Mouse (Mus musculus) G1E (cell line): Measurements from ENCODE around the gene Unc119. TPM values are rescaled to one million over a fixed set of nuclear protein-coding genes. Genes with fewer than 3 reads are reported as not detected.

Experiments
- ATAC-seq: 2 replicates; pipeline ENCODE4 v1.8.0; 2016; ENCODE audit warnings: mild to moderate bottlenecking; ENCODE audit not compliant: insufficient number of reproducible peaks, poor library complexity, low FRiP score, severe bottlenecking; ENCODE audit errors: extremely low read depth
- DNase-seq: peaks from one replicate; pipeline ENCODE4 v3.0.0; 2012; ENCODE audit warnings: low spot score
- H3K27me3 ChIP-seq: 2 replicates; pipeline ENCODE4 v1.6.1; 2012; ENCODE audit warnings: mild to moderate bottlenecking, low read length, inconsistent platforms; ENCODE audit not compliant: insufficient read depth
- H3K36me3 ChIP-seq: replicated peaks from 2 replicates; pipeline ENCODE3; 2012; ENCODE audit warnings: mild to moderate bottlenecking, inconsistent platforms
- H3K4me1 ChIP-seq: 2 replicates; pipeline ENCODE4 v1.6.1; 2012; ENCODE audit warnings: low read depth, low read length, inconsistent platforms, mixed read lengths; ENCODE audit not compliant: insufficient read depth
- H3K4me3 ChIP-seq: 2 replicates; pipeline ENCODE4 v1.5.1; 2012; ENCODE audit warnings: low read depth, mild to moderate bottlenecking, inconsistent platforms, low read length, moderate library complexity, mixed read lengths
- H3K9me3 ChIP-seq: replicated peaks from 2 replicates; pipeline ENCODE4 v1.6.1; 2012; ENCODE audit warnings: inconsistent platforms
- CTCF ChIP-seq: IDR thresholded peaks from 2 replicates; pipeline ENCODE4 v1.5.1; 2012; ENCODE audit warnings: low read depth, low read length, inconsistent platforms, mixed read lengths
- GATA1 ChIP-seq: IDR thresholded peaks from 2 replicates; pipeline ENCODE4 v1.6.1; 2012; ENCODE audit warnings: borderline replicate concordance, low read length, inconsistent platforms, mixed read lengths
- GATA2 ChIP-seq: IDR thresholded peaks from 2 replicates; pipeline ENCODE4 v1.6.1; 2012; ENCODE audit warnings: low read depth, low read length, inconsistent platforms, borderline replicate concordance
- POLR2AphosphoS5 ChIP-seq: IDR thresholded peaks from 2 replicates; pipeline ENCODE4 v1.6.1; 2012; ENCODE audit warnings: low read depth, low read length, inconsistent platforms; ENCODE audit not compliant: insufficient replicate concordance
- TAL1 ChIP-seq: conservative IDR thresholded peaks from 2 replicates; pipeline ENCODE4 v1.6.1; 2012; ENCODE audit warnings: low read depth, low read length, inconsistent platforms, mixed read lengths
- polyA plus RNA-seq: library from polyadenylated mRNA; stranded (reverse); fragments of >175 nt; gene quantifications from 2 replicates; pipeline ENCODE4 v1.2.3, GENCODE M21; 2012
- total RNA-seq, 2 experiments: library from RNA; stranded (forward) in 1 of 2; stranded (reverse) in 1 of 2; fragments of 200-1000 nt in 1 of 2; fragments of >200 nt in 1 of 2; fragmentation: Nextera tagmentation in 1 of 2; gene quantifications; 2 replicates each; pipeline ENCODE4 v1.2.3; 2014 to 2017

Unc119 gene
- total and polyA plus RNA-seq, 3 experiments, result 6.7 to 10.3 (median 8.2) TPM

- H3K36me3 ChIP-seq, result no peaks in the 10 kb centered on the region
- ATAC-seq, result no peak
- DNase-seq, result no peak
- no peaks in the 10 kb centered on the region for H3K9me3 ChIP-seq
- H3K4me3 ChIP-seq, result no peak overlapping the region
- peaks cover 48% of the 10 kb centered on the region for H3K27me3 ChIP-seq
- peaks cover 10% of the 10 kb centered on the region for H3K4me1 ChIP-seq
- TF ChIP-seq GATA1 (no peak), POLR2AphosphoS5 (no peak), GATA2 (no peak), TAL1 (no peak), CTCF (no peak)
These were observed 34.4 kb downstream of the Unc119 start for GRCm38 (mm10) chr11:78377549-78378159.

- Histone ChIP-seq H3K4me1 (peaks cover 10% of the 10 kb centered on the region), H3K36me3 (no peaks in the 10 kb centered on the region), H3K27me3 (peaks cover 47% of the 10 kb centered on the region), H3K4me3 (no peak overlapping the region), H3K9me3 (no peaks in the 10 kb centered on the region)
- ATAC-seq (no peak), DNase-seq (no peak)
- TF ChIP-seq POLR2AphosphoS5, result no peak
- TF ChIP-seq TAL1, result no peak
- no peak for TF ChIP-seq GATA1
- TF ChIP-seq GATA2, result no peak
- TF ChIP-seq CTCF, result no peak
These were observed 37.1 kb downstream of the Unc119 start for GRCm38 (mm10) chr11:78380351-78380750.

- Histone ChIP-seq H3K4me1 (peaks cover 7% of the 10 kb centered on the region), H3K36me3 (no peaks in the 10 kb centered on the region), H3K9me3 (no peaks in the 10 kb centered on the region), H3K4me3 (no peak overlapping the region), H3K27me3 (peaks cover 45% of the 10 kb centered on the region)
- ATAC-seq (no peak), DNase-seq (no peak)
- TF ChIP-seq TAL1, result no peak
- TF ChIP-seq POLR2AphosphoS5, result no peak
- no peak for TF ChIP-seq GATA2
- TF ChIP-seq GATA1, result no peak
- TF ChIP-seq CTCF, result no peak
These were observed 37.7 kb downstream of the Unc119 start for GRCm38 (mm10) chr11:78380996-78381395.

GRCm38 (mm10) chr11:78382286-78382685 is 39.0 kb downstream of the Unc119 start:
- ATAC-seq (no peak), DNase-seq (no peak)
- H3K27me3 ChIP-seq, result peaks cover 43% of the 10 kb centered on the region
- peaks cover 3% of the 10 kb centered on the region for H3K4me1 ChIP-seq
- no peaks in the 10 kb centered on the region for H3K9me3 ChIP-seq
- no peaks in the 10 kb centered on the region for H3K36me3 ChIP-seq
- TF ChIP-seq POLR2AphosphoS5 (no peak), GATA2 (no peak), CTCF (no peak), TAL1 (no peak), GATA1 (no peak)
- no peak overlapping the region for H3K4me3 ChIP-seq

- Histone ChIP-seq H3K4me1 (no peaks in the 10 kb centered on the region), H3K36me3 (no peaks in the 10 kb centered on the region), H3K27me3 (peaks cover 43% of the 10 kb centered on the region), H3K4me3 (no peak overlapping the region), H3K9me3 (no peaks in the 10 kb centered on the region)
- DNase-seq, result no peak
- TF ChIP-seq TAL1, result no peak
- TF ChIP-seq POLR2AphosphoS5, result no peak
- no peak for TF ChIP-seq CTCF
- no peak for ATAC-seq
These were observed 39.4 kb downstream of the Unc119 start for GRCm38 (mm10) chr11:78382701-78383100.

- ATAC-seq (no peak), DNase-seq (no peak)
- H3K4me3 ChIP-seq, result no peak overlapping the region
- H3K9me3 ChIP-seq, result no peaks in the 10 kb centered on the region
- no peaks in the 10 kb centered on the region for H3K4me1 ChIP-seq
- TF ChIP-seq TAL1, result no peak
- no peak for TF ChIP-seq POLR2AphosphoS5
- TF ChIP-seq CTCF, result no peak
- no peak for TF ChIP-seq GATA1
- no peak for TF ChIP-seq GATA2
- peaks cover 26% of the 10 kb centered on the region for H3K27me3 ChIP-seq
- no peaks in the 10 kb centered on the region for H3K36me3 ChIP-seq
These were observed 42.5 kb downstream of the Unc119 start for GRCm38 (mm10) chr11:78385776-78386175.

- no peaks in the 10 kb centered on the region for H3K9me3 ChIP-seq
- DNase-seq (no peak), ATAC-seq (no peak)
- H3K27me3 ChIP-seq, result peaks cover 22% of the 10 kb centered on the region
- H3K36me3 ChIP-seq, result no peaks in the 10 kb centered on the region
- no peak within 1 kb of the TSS for H3K4me3 ChIP-seq
- no peaks in the 10 kb centered on the region for H3K4me1 ChIP-seq
- TF ChIP-seq GATA1, result no peak
- TF ChIP-seq POLR2AphosphoS5, result no peak
- no peak for TF ChIP-seq CTCF
- no peak for TF ChIP-seq GATA2
- TF ChIP-seq TAL1, result no peak
These were observed 43.3 kb downstream of the Unc119 start, which contains the start of gene Foxn1 for GRCm38 (mm10) chr11:78386508-78387043. Gene Foxn1 (minus strand): TSS chr11:78386558.
